Mouse (Mus musculus) bone marrow macrophage, adult 2 months (primary cell): ENCODE data around the gene Rbak.

ENCODE experiments used
- CTCF ChIP-seq: IDR thresholded peaks from 2 replicates; pipeline ENCODE4 v1.5.1; 2012; ENCODE audit warnings: low read depth, mild to moderate bottlenecking, low read length, moderate library complexity
- POLR2A ChIP-seq: IDR thresholded peaks from 2 replicates; pipeline ENCODE4 v1.6.1; 2012; ENCODE audit warnings: mild to moderate bottlenecking, low read depth, low read length, borderline replicate concordance

DNA sequence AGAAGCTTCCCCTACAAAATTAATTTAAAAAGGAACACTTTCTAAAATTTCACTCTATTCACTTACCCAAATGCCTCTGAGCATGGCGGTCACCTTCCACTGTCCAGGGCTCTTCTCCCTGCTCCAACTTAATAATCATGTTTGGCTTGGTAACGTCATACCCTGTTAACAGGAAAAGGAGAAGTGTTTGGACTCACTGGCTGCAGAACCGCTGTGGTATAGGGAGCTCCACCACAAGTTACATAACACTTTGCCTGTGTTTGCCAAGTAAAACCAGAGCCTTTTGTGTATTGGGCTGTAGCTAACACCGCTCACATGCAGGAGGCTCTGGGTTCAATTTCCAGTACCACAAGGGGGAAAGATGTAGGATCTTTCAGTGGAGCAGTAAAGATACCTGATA lies 4.6 kb downstream of the Rbak start:
- no peak for TF ChIP-seq CTCF
- TF ChIP-seq POLR2A: no peak
